Mouse (Mus musculus): ENCODE results near the gene Erich3.

Gene Erich3

DNA sequence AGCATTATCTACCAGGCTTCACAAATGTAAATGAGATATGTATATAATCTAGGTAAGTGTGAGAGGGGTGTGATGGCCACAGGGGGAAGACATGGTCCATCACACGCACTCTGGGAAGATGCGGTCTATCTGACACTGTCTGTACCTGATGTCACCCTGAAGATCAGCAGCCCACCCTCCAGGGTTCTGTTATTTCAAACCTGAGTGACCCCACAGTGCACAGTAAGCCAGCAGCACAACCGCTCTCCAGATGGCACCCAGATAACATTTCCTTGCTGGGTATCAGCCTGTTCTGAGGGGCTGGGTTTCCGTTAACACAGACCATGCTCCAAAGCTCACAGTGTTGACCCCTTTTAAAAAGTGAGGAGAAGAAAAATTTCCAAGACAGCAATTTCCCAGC, 102.7 kb downstream of the Erich3 start:
- peak; percentile 26 for DNase-seq (ENCODE audit: low read depth, low spot score)

DNA sequence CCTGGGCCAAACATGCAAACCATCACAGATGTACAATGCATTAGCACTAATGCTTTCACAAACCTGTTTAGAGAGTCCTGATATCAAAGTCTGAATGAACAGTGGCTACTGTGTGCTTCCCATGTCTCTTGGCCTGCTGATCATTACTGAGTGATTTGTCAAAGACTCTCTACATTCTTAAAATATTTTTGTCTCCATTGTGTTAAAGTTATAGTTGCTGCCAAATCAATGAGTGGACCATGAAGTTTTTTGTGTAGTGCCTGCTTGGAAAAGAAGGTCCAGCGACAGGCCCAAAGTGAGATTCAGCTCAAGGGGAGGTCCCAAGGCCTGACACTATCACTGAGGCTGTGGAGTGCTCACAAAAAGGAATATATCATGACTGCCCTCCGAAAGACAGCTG, 108.0 kb downstream of the Erich3 start:
- no peak for DNase-seq (ENCODE audit: low read depth, low spot score)

DNA sequence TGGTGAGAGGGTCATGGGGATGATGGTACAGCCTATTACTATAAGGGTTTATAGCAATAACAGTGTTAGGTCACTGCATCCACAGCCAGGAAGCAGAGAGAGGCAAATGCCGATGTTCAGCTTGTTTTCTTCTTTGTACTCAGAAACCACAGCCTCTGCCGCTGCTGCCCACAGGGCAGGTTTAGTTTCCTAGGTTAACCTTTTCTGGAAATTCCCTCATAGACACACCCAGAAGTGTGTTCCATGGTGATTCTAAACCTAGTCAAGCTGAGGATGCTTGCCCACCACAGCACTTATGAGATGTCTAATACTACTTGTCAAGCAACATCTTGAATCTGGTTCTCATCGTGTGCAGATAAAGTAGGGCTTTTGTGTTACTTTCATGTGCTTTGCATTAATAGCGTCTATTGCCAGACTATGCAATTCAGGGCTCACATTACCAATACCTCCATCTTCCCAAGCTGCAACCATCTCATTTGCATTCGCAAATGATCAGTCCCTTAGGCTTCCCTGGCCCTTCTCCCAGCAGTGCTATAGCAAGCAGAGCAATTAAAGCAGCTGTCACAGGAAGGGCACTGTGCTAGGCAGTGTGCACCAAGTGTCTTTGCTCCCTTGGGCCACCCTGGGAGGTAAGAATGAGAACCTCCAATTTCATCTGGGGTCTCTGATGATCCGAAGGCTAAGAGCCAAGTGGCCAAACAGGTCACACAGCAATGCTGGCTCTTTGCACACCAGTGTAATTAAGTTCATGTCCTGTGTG, 115.4 kb downstream of the Erich3 start:
- no peak for DNase-seq (ENCODE audit: low read depth, low spot score)

DNA sequence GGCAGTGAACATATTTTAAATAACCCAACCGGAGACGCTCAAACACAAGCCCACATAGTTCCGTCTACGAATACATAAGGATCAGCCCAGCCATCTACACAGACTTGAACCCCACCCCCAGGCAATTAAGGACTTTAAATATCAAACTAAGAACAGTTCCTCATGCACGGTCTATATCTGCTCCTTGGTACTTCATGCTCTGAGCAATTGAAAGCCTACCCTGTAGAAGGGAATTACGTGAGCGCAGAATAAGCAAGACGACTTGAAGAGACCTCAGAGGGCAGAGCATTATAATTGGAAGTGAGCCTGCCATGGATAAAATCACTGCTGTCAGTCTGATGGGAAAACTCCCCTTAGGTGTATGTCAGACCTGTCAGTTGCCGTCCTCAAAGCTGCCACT, 122.7 kb downstream of the Erich3 start:
- no peak for DNase-seq (ENCODE audit: low read depth, low spot score)

DNA sequence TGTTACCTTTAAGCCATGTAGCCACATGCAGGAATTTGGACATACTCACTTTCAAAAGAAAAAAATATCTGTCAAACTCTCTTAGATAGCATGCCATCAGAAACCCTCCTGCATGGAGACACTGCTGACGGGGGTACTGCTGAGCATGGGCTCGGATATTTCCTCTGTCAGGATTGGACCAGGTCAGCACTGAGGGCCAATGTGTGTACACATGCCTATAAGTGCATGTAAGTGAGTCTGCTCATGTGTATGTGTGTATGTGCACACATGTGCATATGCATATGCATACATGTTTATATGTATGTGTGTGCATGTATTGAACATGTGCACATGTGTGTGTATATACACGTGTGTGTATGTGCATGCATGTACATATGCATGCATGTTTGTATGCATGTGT, 124.0 kb downstream of the Erich3 start:
- DNase-seq (ENCODE audit: low read depth, low spot score), result no peak

DNA sequence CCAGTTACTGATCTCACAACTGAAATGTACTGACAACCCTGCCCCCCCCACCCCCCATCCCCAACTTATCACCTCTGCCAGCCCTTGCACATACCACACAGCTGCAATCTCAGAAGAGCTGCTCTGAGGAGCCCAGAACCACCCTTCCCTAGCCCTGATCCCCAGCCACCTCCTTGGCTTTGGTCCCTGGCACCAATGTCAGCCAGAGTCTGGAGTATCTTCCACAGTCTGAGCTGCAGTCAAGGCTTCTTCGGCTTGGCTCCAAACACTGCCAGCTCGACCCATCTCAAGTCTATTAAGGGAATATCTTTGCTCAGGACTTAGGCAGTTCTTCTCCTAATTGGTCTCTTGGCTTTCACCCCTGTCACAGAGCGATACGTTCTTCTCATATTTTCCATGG, 129.9 kb downstream of the Erich3 start:
- no peak for DNase-seq (ENCODE audit: low read depth, low spot score)

DNA sequence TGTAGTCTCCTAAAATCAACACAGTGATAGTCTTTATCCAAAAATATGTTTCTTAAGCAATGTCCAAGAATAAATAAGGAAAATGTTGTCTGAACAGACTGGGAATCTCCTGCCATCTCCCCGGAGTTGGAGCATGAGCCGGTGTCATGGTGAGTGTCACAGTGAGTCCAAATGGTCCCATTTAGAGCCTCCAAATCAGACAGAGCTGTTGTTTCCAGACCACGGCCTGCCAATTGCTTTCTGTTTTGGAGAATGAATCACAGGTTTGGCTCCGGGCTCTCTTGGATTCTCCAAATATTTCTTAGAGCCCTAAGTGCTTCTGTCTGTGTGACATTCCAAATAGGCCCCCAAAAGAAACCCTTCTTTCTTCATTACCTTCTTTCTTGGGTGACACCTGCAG, 135.1 kb downstream of the Erich3 start:
- DNase-seq (ENCODE audit: low read depth, low spot score), result no peak

DNA sequence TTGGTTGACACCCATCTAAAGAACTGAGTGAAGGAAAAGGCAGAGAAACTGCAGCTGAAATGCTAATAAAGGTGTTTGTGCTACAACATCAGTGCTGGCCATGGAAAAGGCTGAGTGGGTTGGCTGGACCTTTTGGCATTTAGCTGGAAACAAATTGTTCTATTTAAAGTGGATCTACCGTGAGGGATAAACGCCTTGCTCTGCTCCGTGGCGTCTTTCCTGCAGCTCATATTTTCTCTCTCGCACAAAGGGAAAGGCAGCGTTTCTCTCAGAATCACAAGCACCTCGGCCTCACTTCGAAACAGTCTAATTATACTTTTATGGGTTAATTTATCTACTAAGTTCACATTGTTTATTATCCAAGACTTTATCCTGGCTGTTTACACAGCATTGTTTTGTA, 136.8 kb downstream of the Erich3 start:
- no peak for DNase-seq (ENCODE audit: low read depth, low spot score)

DNA sequence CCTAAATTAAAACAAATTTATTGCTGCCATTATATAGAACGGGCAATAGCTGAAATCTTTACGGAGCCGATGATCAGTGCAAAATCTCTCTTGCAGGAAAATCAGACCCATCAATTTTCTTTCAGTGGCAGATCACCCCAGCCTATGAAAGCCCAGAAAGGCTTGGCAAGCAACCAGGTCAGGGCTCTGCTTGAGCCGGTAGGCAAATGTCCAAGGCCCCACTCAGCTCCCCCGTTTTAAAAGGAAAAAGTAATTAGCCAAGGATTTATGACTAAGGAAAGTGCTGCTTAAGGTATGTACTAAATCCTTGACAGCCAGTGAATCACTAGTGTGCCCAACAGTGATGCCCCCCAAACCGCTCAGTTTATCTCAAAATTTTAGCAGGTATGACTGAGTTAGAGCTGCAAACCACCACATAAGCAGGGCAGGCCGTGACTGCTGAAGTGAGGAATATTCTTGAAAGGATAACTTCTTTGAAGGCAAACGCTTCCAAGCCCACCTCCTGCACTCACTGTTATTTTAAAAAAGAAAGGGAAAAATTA, 137.3 kb downstream of the Erich3 start:
- no peak for DNase-seq (ENCODE audit: low read depth, low spot score)

DNA sequence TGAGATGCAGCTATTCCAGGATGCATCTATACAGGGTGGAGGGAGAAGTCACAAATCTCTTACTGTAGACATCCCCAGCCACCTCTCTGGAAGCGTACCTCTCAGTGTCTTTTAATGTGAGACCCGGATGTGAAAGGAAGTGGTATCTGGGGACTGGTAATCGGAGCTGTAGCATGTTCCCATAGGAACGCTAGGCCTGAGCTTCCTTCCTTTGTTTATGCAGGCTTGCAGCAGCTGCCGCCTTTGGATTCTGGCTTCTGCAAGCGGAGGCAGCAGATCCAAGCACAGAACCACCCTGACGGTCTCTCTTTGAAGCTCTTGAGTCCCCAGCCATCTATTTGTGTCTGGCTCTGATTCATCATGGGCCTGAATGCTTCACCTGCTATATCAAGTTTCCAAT, 143.0 kb downstream of the Erich3 start:
- DNase-seq (ENCODE audit: low read depth, low spot score), result peak; percentile 12

DNA sequence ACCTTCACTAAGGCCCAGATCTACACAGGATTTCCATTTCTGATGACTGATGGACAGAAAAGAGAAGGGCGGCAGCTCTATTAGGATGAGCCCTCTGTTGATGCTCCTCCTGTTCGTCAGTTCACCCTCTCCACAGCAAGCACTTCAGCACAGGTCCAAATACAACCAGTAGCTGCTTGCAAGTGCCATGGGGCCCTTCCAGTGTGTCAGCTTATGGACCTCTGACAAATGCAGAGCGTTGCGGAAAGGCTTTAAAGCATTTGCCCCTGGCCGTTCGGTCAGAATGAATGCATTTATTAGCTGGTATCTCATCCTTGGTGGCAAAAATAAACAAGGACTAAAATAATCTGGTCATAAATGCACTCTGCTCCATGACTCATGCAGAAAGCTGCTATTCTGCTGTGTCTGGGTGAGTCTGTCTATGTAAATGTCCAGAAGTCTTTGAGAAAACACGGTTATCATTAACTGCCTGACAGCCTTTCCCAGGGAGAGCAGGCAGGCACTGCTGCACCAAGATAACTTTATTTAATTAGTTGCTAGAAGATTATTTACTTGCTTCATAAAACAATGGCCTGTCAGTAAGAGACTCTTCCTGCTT, 146.7 kb downstream of the Erich3 start:
- DNase-seq (ENCODE audit: low read depth, low spot score), result no peak

DNA sequence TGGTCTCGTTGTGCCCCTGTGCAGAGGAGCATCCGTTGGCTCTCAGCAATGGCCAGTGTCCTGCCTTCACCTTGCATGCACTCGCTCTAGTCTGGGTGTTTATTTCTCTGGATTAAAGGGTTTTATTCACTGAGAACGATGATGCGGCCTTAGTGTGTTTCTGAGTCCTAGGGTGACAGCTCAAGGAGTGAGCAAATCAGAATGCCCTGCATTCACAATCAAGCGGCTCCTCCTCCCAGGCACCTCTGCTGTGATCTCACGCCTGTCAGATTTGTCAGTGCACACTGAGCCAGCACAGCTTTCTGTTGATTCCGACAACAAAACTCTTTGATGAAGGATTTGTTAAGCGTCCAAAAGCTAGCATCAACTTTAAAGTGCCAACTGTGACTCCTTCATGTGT, 147.6 kb downstream of the Erich3 start:
- DNase-seq (ENCODE audit: low read depth, low spot score), result no peak

DNA sequence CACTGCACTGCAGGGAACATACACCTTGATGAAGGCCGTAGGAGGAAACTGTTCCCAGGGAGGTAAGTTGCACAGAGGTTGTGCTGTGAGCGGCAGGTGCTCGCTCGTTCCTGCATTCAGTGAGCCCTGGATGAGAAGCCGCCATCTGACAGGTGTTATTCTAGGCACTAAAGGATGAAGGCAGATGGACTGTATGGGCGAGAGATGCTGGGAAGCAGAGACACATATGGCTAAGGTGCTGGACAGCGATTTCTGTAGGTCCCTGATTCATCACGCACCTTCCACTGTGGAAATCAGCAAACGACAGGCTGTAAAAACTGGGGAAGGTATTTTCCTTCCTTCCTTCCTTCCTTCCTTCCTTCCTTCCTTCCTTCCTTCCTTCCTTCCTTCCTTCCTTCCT, 148.2 kb downstream of the Erich3 start:
- no peak for DNase-seq (ENCODE audit: low read depth, low spot score)

DNA sequence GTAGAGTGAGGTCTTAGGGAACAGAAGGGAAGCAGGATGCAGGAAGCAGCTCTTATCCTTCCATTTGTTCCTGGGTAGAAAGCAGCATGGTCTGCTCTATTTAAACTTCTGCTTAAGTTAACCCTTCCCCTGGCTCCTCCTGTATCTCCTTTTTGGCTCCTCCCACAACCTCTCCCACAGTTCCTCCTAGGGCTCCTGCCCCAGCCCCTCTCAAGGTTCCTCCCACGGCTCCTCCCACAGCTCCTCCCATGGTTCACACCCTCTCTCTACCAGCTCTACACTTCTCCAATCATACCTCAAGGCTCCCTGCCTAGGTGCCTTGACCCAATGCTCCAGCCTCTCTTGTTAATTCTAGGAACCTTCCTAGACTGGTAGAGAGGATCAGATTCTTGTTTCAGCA, 149.2 kb downstream of the Erich3 start:
- DNase-seq (ENCODE audit: low read depth, low spot score), result no peak

DNA sequence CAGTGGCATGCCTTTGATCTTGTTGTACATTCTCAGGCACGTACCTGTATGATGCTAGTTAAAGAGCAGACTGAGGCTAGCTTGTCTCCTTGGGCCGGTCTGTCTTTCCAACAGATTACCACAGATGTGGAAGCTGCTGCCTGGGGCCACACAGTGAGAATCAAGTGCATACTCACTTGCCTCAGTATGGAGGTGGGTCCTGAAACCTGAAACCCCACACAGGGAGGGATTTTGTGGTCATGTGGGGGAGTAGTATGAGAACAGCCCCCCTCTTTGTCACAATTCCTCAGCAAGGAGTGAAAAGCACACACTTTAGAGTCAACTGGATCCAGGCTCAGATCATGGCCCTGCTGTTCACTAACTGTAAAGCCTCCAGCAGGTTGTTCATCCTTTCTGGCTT, 151.9 kb downstream of the Erich3 start:
- peak; percentile 35 for DNase-seq (ENCODE audit: low read depth, low spot score)

DNA sequence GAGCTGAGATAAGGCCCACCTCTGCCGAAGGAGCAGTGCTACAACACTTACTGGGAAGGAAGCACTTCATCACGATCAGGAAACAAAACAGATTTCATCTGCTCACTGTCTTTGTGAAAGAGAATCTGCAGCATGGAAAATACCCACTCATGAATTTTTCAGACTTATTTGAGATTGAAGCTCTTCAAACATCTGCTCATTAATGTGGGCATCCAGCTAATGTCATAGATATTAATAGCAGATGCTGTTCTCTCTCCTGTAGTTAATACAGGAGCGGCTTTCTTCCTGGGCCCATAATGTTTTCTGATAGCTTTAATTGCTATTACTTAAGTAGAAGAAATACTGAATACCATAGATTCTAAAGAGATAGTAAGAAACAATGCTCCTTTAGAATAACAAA, 152.6 kb downstream of the Erich3 start:
- DNase-seq (ENCODE audit: low read depth, low spot score), result no peak

DNA sequence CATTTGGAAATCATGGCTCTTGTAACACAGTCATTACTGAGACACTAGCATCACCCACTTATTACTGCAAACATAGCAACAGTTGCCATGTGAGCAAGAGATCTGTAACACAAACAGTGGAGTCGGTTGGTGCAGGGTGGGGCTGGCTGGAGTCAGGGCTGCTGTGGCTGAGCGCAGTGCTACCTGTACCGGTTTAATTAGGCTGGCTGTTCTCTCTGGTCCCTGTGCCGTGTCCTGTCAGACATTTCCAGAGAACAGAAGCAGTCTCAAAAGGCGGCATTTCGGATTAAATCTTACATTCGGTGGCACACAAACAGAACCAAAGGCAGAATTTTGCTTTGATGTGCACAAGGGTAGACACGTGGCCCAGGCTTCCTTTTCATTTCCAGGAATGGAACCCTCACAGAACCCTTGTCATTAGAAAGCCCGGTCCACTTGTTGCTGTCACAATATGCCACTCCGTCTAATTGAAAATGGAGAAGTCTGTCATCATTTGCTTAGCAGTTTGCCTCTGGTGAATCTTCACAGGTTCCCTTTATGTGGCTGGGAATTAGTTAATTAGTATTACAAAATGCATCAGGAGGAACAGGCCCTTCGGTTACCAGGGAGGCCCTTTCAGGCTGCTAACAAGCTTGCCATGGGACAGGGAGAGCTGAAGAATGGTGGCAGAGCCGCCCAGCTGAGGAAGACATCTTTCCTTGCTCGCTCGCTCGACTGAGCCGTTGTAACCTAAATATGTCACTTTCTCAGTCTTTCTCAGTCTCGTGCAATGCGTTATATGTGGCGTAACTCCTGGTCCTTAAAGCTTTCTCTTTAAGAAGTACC, 153.4 kb downstream of the Erich3 start:
- peak; percentile 28 for DNase-seq (ENCODE audit: low read depth, low spot score)
